Mouse (Mus musculus) myocyte (in vitro differentiated cells): ENCODE data around the gene Garnl3.

Source experiments
- MAX ChIP-seq: IDR thresholded peaks from one replicate; pipeline ENCODE4 v1.6.1; 2011; ENCODE audit warnings: low read depth, mild to moderate bottlenecking, control low read depth
- MYOD1 ChIP-seq, 3 experiments: IDR thresholded peaks; one replicate each; pipeline ENCODE4 v1.6.1; 2011; ENCODE audit warnings: control low read depth in 2 of 3, low read depth in 2 of 3, mild to moderate bottlenecking in 2 of 3, moderate library complexity in 1 of 3; ENCODE audit not compliant: insufficient read length in 2 of 3, control insufficient read depth in 1 of 3
- MYOG ChIP-seq, 3 experiments: IDR thresholded peaks; one replicate each; pipeline ENCODE4 v1.6.1; 2011; ENCODE audit warnings: control low read depth in 2 of 3, low read depth in 2 of 3, mild to moderate bottlenecking in 2 of 3; ENCODE audit not compliant: insufficient read length in 2 of 3, control insufficient read depth in 1 of 3, insufficient read depth in 1 of 3
- POLR2A ChIP-seq: IDR thresholded peaks from one replicate; pipeline ENCODE4 v1.6.1; 2011; ENCODE audit warnings: low read depth, mild to moderate bottlenecking, control low read depth, moderate library complexity; ENCODE audit not compliant: insufficient read length
- POLR2AphosphoS2 ChIP-seq: IDR thresholded peaks from one replicate; pipeline ENCODE4 v1.6.1; 2011; ENCODE audit warnings: low read depth, control low read depth; ENCODE audit not compliant: insufficient read length
- REST ChIP-seq: IDR thresholded peaks from one replicate; pipeline ENCODE4 v1.6.1; 2011; ENCODE audit warnings: mild to moderate bottlenecking, control low read depth, moderate library complexity; ENCODE audit not compliant: insufficient read depth, insufficient read length
- SRF ChIP-seq: IDR thresholded peaks from one replicate; pipeline ENCODE4 v1.6.1; 2011; ENCODE audit warnings: low read depth; ENCODE audit not compliant: control insufficient read depth, insufficient read length
- TCF12 ChIP-seq: IDR thresholded peaks from one replicate; pipeline ENCODE4 v1.6.1; 2011; ENCODE audit warnings: mild to moderate bottlenecking, control low read depth; ENCODE audit not compliant: poor library complexity, insufficient read depth, severe bottlenecking
- TCF3 ChIP-seq: IDR thresholded peaks from one replicate; pipeline ENCODE4 v1.6.1; 2011; ENCODE audit warnings: low read depth, control low read depth; ENCODE audit not compliant: insufficient read length
- USF1 ChIP-seq: IDR thresholded peaks from one replicate; pipeline ENCODE4 v1.6.1; 2011; ENCODE audit warnings: low read depth, mild to moderate bottlenecking, control low read depth, moderate library complexity

GRCm38 (mm10) chr2:32989376-32989775, 142.1 kb downstream of the Garnl3 start:
- TF ChIP-seq TCF12, result no peak
- TF ChIP-seq POLR2AphosphoS2, result no peak
- no peak for TF ChIP-seq TCF3
- no peak for TF ChIP-seq USF1
- TF ChIP-seq POLR2A, result no peak
- TF ChIP-seq REST, result no peak
- TF ChIP-seq MAX, result no peak
- TF ChIP-seq MYOG (IDR thresholded peaks at IDR 0.05; ENCODE audit: control insufficient read depth in 1 of 3, insufficient read depth in 1 of 3, insufficient read length in 2 of 3, low read depth in 2 of 3), result no peak
- no peak for TF ChIP-seq SRF
- no peak for TF ChIP-seq MYOD1 (IDR thresholded peaks at IDR 0.05; ENCODE audit: control insufficient read depth in 1 of 3, insufficient read length in 2 of 3, low read depth in 2 of 3)
